Mouse (Mus musculus) subcutaneous adipose tissue, adult 2 months (tissue): ENCODE measurements around the gene Bud23. TPM values are rescaled to one million over a fixed set of nuclear protein-coding genes. Genes with fewer than 3 reads are reported as not detected.

Experiments
- polyA plus RNA-seq: library from polyadenylated mRNA; depleted of rRNA; stranded (reverse); fragments of >200 nt; gene quantifications from 2 replicates; pipeline ENCODE4 v1.2.3, GENCODE M21; 2012; ENCODE audit warnings: low replicate concordance; rRNA removed

Gene Bud23
- 42.3 and 66.1 TPM in 2 replicates for polyA plus RNA-seq

DNA sequence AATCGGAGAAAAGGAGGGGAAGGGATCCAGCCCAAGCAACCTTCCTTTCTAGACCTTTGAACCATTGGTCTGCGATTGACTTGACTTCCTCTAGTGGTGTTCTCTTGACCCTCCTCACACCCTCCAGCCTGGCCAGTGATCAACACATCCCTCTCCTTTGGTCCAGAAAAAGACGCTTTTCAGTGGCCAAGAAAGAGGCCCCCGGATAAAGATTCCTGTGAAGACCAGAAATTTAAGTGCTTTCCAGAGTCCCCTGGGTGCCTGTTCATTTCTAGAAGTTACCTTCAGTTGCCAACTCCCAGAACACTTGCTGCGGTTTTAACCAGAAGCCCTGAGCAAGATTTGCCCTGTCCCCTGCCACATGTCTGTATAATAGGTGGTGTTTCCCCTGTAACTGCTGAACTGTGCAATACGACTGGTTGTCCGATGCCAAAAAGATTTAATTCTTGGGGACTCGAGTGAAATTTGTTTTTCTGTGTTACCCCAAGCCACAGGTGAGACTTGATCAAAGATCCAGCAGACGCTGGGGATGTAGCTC lies at the start of gene Bud23:
TSS of gene Bud23 (minus strand) at position 51 of the 538 bp plus-strand sequence.

DNA sequence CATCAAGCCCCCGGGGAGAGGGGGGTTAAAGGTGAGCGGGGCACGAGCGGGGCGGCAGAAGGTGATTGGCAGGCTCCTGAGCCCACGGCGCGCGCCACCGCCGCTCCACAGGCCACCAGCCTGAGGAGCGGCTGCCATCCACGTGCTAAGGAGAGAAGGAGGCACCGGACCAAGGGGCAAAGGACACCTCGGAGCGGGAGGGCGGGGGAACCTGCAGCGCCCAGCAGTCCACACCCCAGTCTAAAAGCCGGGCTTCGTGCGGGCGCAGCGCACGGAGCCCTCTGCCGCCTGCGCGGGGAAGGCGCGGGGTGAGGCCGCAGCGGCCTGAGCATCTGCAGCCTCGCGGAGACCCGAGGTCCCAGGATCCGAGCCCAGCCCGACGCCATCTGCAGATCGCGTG lies 24.9 kb upstream of the Bud23 start, which contains the start of gene Mlxipl:
TSS of gene Mlxipl (plus strand) at position 238 of the 400 bp plus-strand sequence.

GRCm38 (mm10) chr5:135077564-135078481 lies 13.1 kb upstream of the Bud23 start, which contains the start of gene Vps37d:
Gene Vps37d, minus strand, starts transcription at chr5:135078266.

GRCm38 (mm10) chr5:135063629-135064381 lies 954 bp downstream of the Bud23 start, which contains the start of gene Dnajc30:
Gene Dnajc30, plus strand, starts transcription at chr5:135064202.

GRCm38 (mm10) chr5:135023344-135024173 lies 41.2 kb downstream of the Bud23 start, which contains the start of gene Stx1a:
Gene Stx1a, plus strand, starts transcription at chr5:135023482.

GRCm38 (mm10) chr5:135008671-135009589 lies 55.8 kb downstream of the Bud23 start, which contains the start of gene Abhd11:
Gene Abhd11, plus strand, starts transcription at chr5:135009152.

Other genes starting within 250 kb of the Bud23 start
- gene Tmem270, start 158.2 kb downstream of the Bud23 start, polyA plus RNA-seq, result not detected in 2 replicates
- gene Cldn13, start 149.4 kb downstream of the Bud23 start, polyA plus RNA-seq, result not detected in 2 replicates
- 35.4 and 38.5 TPM in 2 replicates for gene Mettl27, start 132.6 kb downstream of the Bud23 start, polyA plus RNA-seq
- gene Cldn4, start 118.0 kb downstream of the Bud23 start, polyA plus RNA-seq, result 0.26 and 41.1 TPM in 2 replicates
- 0.53 and 154 TPM in 2 replicates for gene Cldn3, start 78.7 kb downstream of the Bud23 start, polyA plus RNA-seq
- 117 and 142 TPM in 2 replicates for gene Abhd11, start 55.8 kb downstream of the Bud23 start, polyA plus RNA-seq
- gene Stx1a, start 41.5 kb downstream of the Bud23 start, polyA plus RNA-seq, result 9.5 and 18.6 TPM in 2 replicates
- gene Dnajc30, start 757 bp downstream of the Bud23 start, polyA plus RNA-seq, result 29.4 and 30.9 TPM in 2 replicates
- 1.4 and 9.3 TPM in 2 replicates for gene Vps37d, start 13.3 kb upstream of the Bud23 start, polyA plus RNA-seq
- 112 and 197 TPM in 2 replicates for gene Mlxipl, start 24.9 kb upstream of the Bud23 start, polyA plus RNA-seq
- gene Tbl2, start 84.7 kb upstream of the Bud23 start, polyA plus RNA-seq, result 16.2 and 19.8 TPM in 2 replicates
- gene Bcl7b, start 103.3 kb upstream of the Bud23 start, polyA plus RNA-seq, result 49.5 and 50.4 TPM in 2 replicates
- 23.8 and 40.6 TPM in 2 replicates for gene Baz1b, start 122.3 kb upstream of the Bud23 start, polyA plus RNA-seq
- gene Fzd9, start 186.3 kb upstream of the Bud23 start, polyA plus RNA-seq, result 0.11 and 0.36 TPM in 2 replicates